Mouse (Mus musculus) lung, postnatal 0 days (tissue): ENCODE measurements around the gene Oard1.

Source experiments
- CTCF ChIP-seq: IDR thresholded peaks from 2 replicates; pipeline ENCODE4 v1.5.1; 2016; ENCODE audit warnings: antibody characterized with exemption, mild to moderate bottlenecking
- EP300 ChIP-seq: IDR thresholded peaks from 2 replicates; pipeline ENCODE4 v1.6.1; 2016; ENCODE audit warnings: antibody characterized with exemption, mild to moderate bottlenecking, control low read depth

DNA sequence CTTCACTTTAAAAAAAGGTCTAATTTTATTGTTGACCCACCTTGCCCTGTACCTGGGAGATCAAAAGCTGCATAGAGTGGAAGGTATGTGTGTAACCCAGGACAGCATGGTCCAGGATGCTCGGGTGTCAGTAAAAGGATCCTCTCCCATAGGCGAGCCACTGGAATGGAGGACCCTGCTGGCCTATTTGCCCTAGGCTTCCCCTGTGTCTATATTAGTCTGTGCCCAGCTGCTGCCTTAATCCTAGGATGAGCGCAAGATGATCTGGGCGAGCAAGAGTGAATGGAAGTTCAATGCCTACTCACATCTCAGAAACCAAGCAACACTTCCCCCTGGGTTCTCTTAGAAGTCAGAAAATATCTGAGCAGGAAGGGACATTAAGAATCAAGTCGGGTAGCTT, 21.2 kb downstream of the Oard1 start:
- TF ChIP-seq CTCF (no peak), EP300 (no peak)
